Mouse (Mus musculus) skeletal muscle tissue, adult 2 months (tissue): ENCODE results near the gene Pola1.
"Not testable (repeated sequence)": the region's sequence is repeated elsewhere in the genome, so short reads cannot be mapped to it uniquely, and the experiment has no call there.

ENCODE experiments used
- DNase-seq: peaks from one replicate; pipeline ENCODE4 v3.0.0-alpha.2; 2012; ENCODE audit warnings: low read depth, low spot score

Gene Pola1

DNA sequence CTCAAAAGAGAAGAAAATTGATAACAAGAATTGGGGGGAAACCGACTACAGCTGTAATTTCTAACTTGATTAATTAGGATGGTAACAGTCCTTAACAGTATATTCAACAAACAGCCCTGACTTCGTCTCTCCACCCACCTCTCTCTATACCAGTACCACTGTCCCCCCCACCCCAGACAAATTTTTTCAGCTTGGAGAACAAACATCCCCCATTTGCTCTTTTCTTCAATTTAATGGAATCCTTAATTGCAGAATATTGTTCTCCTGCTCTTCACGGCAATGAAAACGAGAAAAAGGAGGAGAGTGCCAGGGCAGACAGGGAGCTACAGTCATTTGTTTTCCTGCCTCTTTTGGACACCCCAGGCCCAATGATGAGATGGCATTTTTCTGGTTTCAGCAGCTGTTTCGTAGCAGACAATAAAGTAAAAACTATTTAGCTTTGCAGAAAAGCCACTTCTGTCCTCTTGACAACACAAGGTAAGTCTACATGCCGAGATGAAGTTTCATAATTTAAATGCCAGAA lies 202.2 kb downstream of the Pola1 start:
- DNase-seq: no peak

GRCm38 (mm10) chrX:93428956-93429737 lies 202.8 kb downstream of the Pola1 start:
- DNase-seq: no peak

- not testable (repeated sequence) for DNase-seq
These were observed 231.1 kb downstream of the Pola1 start for GRCm38 (mm10) chrX:93400871-93401270.

- no peak for DNase-seq
These were observed 234.9 kb downstream of the Pola1 start for GRCm38 (mm10) chrX:93397089-93397488.

DNA sequence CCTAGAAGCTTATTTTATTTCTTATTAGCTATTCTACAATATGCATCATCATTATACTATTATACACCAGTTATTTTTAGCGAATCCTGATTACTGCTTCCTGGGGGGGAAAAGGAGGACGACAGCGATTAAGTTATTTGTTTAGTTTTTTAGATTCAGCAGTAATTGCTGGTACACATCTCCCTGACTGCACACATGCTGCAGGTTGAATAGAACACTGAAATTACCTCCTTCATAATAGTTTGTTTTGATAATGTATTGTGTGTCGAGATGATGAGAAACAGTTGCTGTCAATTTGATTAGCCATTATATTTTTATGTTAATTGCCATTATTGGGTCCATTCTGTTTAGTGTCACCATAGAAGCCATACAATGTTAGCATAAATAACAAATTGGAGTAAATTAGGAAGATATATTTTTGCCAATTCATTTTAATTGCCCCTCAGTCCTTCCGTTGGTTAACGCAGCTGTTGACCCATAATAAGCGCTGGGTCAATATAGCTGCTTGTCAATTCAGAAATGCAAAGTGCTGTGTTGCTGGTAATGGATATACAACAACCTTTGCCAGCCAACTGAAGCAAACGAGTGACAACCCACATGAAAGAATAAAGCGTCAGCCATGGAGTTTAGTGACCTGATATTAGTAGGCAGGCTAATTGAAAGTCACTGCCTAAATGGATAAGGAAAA lies 254.5 kb downstream of the Pola1 start:
- DNase-seq: no peak

- no peak for DNase-seq
These were observed 258.5 kb downstream of the Pola1 start for GRCm38 (mm10) chrX:93373503-93373902.

DNA sequence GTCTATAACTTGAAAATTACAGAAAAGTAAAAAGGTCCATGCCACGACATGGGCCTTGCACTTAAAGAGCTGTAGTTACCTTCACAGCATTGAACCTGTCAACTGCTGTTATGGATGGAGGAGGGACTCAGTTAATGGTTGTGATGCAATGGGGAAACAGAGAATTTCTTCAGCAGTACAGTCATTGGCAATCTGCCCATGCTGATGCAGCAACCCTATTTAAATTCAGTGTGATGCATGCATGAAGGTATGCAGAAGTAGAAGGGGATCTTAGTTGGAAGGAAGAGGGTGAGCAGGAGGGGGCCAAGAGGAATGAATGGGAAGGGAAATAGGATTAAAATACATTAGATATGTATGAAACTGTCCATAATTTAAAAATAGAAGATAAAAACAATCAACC lies 262.2 kb downstream of the Pola1 start:
- DNase-seq: no peak

GRCm38 (mm10) chrX:93368211-93368610 lies 263.7 kb downstream of the Pola1 start:
- no peak for DNase-seq

DNA sequence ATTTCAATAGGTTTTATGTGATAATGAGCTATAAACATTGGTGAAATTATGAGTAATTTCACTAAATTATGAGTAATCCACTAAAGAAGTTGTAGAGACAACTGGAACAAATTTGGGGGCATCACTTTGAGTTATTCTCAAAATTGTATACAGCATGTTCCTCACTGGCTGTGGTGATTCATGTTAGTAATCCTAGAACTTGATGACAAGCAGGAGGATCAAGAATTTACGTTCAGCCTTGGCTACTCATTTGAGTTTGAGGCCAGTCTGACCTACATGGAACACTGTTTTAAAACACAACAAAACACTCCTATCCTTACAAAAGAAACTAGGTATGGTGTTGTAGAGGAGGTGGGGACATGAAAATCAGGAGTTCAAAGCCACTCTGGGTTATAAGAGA lies 310.6 kb downstream of the Pola1 start:
- DNase-seq: no peak

DNA sequence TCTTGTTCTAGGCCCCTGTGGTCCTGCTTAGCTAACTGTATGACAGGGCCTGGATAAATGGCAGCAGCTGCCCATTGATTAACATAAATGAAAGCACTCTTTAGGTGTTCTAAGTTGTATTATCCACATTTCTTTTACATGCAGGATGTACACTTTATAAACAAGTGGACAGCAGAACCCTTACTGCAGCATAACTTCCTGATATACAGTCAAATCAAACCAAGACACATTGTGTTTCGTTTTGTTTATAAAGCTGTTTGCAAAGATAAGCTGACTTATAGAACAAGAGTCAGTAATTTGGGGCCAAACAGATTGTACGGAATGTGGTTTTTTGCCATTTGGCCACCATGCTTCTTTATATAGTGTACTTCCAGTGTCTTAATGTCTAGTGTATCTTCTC lies 312.0 kb downstream of the Pola1 start:
- no peak for DNase-seq

GRCm38 (mm10) chrX:93317577-93317976 lies 314.4 kb downstream of the Pola1 start:
- DNase-seq: no peak

- no peak for DNase-seq
These were observed 326.2 kb downstream of the Pola1 start for GRCm38 (mm10) chrX:93305780-93306179.

DNA sequence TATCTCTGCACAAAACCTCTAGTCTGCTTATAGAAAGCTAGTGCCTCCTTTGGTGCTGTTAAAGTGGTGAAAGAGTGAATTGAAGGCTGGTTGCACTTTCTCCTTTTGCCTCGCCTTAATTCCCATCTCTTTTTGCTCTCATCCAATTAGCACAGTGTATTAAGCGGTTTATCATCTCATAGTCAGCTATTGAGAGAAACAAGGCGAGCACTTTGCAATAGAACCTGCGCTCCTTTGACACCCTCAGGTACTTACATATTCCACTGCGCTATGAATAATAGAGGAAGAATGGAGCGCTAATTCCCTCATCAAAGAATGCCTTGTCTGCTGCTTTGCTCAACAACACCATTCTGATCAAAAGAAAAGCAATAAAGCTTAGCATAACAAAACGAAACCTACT lies 330.2 kb downstream of the Pola1 start:
- DNase-seq: no peak

- DNase-seq: no peak
These were observed 331.7 kb downstream of the Pola1 start for GRCm38 (mm10) chrX:93300183-93300815.

DNA sequence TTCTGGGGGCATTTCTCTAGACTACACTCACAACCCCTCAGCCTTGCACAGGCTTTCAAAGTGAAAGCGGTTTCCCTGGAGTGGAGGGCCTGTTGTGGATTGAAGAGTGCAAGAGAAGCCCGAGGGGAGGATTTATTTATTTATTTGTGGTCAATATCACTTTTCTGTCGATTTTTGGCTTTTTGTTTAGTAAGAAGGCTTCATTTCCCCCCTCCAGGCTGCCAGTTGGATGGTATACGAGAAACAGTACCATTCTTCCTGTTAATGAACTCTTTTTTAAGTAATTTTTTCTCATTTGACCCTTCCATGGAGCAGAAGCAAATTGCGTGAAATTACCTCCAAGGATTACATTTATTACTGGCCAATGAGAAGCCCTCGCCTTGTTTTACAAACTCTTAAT lies 332.2 kb downstream of the Pola1 start:
- no peak for DNase-seq

- DNase-seq: no peak
These were observed 332.8 kb downstream of the Pola1 start for GRCm38 (mm10) chrX:93299046-93299626.

DNA sequence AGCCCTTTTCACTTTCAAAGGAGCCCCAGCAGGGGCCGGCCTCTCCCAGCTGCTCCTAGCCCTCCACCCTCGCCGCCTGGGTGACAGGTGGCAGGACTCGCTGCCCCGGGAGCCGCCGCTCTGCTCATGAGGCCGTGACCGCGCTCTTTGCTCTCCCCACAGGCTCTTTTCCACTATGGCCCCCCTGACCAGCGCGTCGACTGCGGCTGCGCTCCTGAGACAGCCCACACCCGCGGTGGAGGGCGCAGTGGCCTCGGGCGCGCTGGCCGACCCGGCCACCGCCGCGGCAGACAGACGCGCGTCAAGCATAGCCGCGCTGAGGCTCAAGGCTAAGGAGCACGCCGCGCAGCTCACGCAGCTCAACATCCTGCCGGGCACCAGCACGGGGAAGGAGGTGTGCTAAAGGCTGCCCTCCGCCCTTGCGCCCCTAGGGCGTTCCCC lies 334.9 kb downstream of the Pola1 start:
- no peak for DNase-seq

GRCm38 (mm10) chrX:93295819-93296218 lies 336.1 kb downstream of the Pola1 start:
- no peak for DNase-seq

DNA sequence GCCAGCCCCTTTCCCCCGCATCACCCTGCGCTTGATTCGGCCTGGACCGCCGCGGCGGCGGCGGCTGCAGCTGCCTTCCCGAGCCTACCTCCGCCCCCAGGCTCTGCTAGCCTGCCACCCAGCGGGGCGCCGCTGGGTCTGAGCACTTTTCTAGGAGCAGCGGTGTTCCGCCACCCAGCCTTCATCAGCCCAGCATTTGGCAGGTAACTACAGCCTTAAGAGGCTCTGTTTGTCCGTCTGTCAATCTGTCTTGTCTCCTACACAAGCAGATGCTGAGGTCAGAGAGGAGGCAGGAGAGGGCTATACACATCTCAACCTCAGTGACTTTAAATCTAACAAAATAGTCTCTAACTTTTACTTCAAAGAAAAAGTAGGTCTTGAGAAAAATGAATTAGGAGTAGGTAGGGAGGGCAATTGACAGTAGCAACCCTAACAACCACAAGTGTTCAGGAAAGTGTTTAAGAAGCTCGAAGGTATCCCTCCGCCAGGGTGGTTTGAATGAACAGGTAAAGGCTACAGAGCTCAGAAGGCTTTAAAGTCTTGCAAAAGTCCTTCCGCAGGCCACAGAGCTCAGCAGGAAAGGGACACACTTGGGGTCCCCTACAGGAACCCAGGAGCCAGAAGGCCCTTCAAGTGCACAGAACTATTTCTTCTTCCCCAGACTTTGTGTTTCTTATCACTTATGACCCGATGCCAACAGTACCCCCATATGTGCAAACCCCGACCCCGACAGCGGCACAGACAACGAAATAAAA lies 337.0 kb downstream of the Pola1 start:
- no peak for DNase-seq

- no peak for DNase-seq
These were observed 339.9 kb downstream of the Pola1 start for GRCm38 (mm10) chrX:93292031-93292430.

DNA sequence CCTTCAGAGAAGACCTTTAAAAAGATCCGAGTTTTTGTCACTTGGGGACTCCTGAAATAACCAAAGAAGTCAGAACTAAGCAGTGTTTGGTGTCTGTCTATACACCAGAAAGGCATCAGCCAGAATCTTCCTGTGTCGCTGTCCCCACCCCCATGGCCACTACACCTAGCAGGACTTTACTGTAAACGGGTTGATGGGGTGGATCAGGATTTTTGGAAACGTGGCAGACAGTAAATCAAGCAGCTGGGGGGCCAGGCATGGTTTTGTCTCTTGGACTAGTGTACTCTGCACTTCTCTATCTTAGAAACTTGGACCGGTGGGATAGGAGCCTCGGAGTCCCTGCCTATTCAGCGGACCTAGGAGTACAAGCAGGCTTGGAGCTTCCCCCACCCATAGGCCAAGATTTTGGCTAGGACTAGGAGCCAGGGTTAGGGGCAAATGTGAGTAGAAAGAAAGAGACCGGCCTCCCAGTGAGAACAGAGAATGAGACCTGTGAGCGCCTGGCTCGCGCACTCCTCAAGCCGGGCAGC lies 342.0 kb downstream of the Pola1 start:
- no peak for DNase-seq
